Mouse (Mus musculus) heart, embryonic 15.5 days (tissue): ENCODE measurements around the gene Smcr8. TPM values are rescaled to one million over a fixed set of nuclear protein-coding genes. Genes with fewer than 3 reads are reported as not detected.

Experiments
- ATAC-seq: fragments of 200-750 bp; cut with Nextera tagmentation; replicated peaks from 2 replicates; pipeline ENCODE4 v1.8.0; 2017; ENCODE audit warnings: low read depth, moderate TSS enrichment; ENCODE audit not compliant: insufficient number of reproducible peaks, insufficient read depth, low FRiP score
- H3K27ac ChIP-seq: fragments of 300-500 bp; sonication (generic); 2 replicates; pipeline ENCODE4 v1.5.1; 2015; ENCODE audit warnings: mild to moderate bottlenecking, inconsistent platforms
- H3K27me3 ChIP-seq: fragments of 300-500 bp; sonication (generic); 2 replicates; pipeline ENCODE4 v1.6.1; 2015; ENCODE audit warnings: inconsistent platforms
- H3K36me3 ChIP-seq: fragments of 300-500 bp; sonication (generic); 2 replicates; pipeline ENCODE4 v1.6.1; 2015; ENCODE audit warnings: mild to moderate bottlenecking, inconsistent platforms
- H3K4me1 ChIP-seq: fragments of 300-500 bp; sonication (generic); replicated peaks from 2 replicates; pipeline ENCODE4 v1.6.1; 2015; ENCODE audit warnings: inconsistent platforms
- H3K4me2 ChIP-seq: fragments of 300-500 bp; sonication (generic); 2 replicates; pipeline ENCODE4 v1.6.1; 2015; ENCODE audit warnings: inconsistent platforms, mild to moderate bottlenecking, moderate library complexity
- H3K4me3 ChIP-seq: fragments of 300-500 bp; sonication (generic); 2 replicates; pipeline ENCODE4 v1.5.1; 2015; ENCODE audit warnings: mild to moderate bottlenecking, inconsistent platforms
- H3K9ac ChIP-seq: fragments of 300-500 bp; sonication (generic); 2 replicates; pipeline ENCODE4 v1.6.1; 2015; ENCODE audit warnings: mild to moderate bottlenecking, inconsistent platforms
- H3K9me3 ChIP-seq: fragments of 300-500 bp; sonication (generic); replicated peaks from 2 replicates; pipeline ENCODE4 v1.6.1; 2016; ENCODE audit warnings: inconsistent platforms
- WGBS: fragments of 180-500 bp; shearing (Covaris S2); methylation state at CpG from one replicate; pipeline ENCODE4 v1.1.7; 2015; ENCODE audit warnings: mixed read lengths; 5-methylcytosine and 5-hydroxymethylcytosine counted together
- microRNA-seq: library from miRNA; unstranded; fragments of <30 nt; microRNA quantifications from one replicate; pipeline ENCODE4, GENCODE M21; 2016
- polyA plus RNA-seq: library from polyadenylated mRNA; unstranded; fragments of >200 nt; fragmentation: Nextera tagmentation; extraction: Ambion mirVana; gene quantifications from 2 replicates; pipeline ENCODE4 v1.2.1, GENCODE M21; 2015

Gene Smcr8
- polyA plus RNA-seq, 1 experiment from 2014 or later = 3.2 TPM

GRCm38 (mm10) chr11:60816398-60816797 lies 39.1 kb downstream of the Smcr8 start:
- Histone ChIP-seq H3K9ac (no peak overlapping the region), H3K36me3 (no peaks in the 10 kb centered on the region), H3K4me2 (no peak overlapping the region), H3K4me1 (no peaks in the 10 kb centered on the region), H3K27me3 (no peaks in the 10 kb centered on the region), H3K9me3 (no peaks in the 10 kb centered on the region), H3K4me3 (no peak overlapping the region), H3K27ac (no peak overlapping the region)
- WGBS = 63% methylated on average over 5 of the region's 5 CpGs
- ATAC-seq = no peak

- Histone ChIP-seq H3K4me1 (no peaks in the 10 kb centered on the region), H3K36me3 (no peaks in the 10 kb centered on the region), H3K27me3 (no peaks in the 10 kb centered on the region), H3K9ac (no peak overlapping the region), H3K4me3 (no peak overlapping the region), H3K4me2 (no peak overlapping the region), H3K9me3 (no peaks in the 10 kb centered on the region), H3K27ac (no peak overlapping the region)
- no peak for ATAC-seq
- WGBS = 68% methylated on average over 2 of the region's 2 CpGs
Observed at GRCm38 (mm10) chr11:60823771-60824170, 46.4 kb downstream of the Smcr8 start.

DNA sequence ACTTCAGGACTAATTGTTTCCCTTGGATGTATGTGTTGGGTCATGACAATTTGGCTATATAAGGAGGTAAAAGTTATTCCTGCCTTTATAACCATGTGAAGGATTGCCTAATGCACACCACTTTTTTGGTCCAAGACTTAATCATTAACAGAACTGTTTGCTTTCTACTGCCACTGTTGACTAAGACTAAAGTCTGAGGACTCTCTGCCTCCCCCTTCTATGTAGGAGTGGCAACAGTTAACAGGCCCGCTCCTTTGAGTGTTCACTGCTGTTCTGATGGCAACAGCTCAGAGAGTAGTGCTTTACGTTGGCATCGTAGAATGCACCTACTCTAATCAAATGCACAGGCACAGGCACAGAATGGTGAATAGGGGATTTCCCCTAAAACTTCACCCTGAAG lies 47.9 kb downstream of the Smcr8 start:
- Histone ChIP-seq H3K4me1 (no peaks in the 10 kb centered on the region), H3K36me3 (no peaks in the 10 kb centered on the region), H3K4me3 (no peak overlapping the region), H3K9me3 (no peaks in the 10 kb centered on the region), H3K4me2 (no peak overlapping the region), H3K27ac (no peak overlapping the region), H3K27me3 (no peaks in the 10 kb centered on the region), H3K9ac (no peak overlapping the region)
- 74% methylated on average over 3 of the region's 3 CpGs for WGBS
- no peak for ATAC-seq

DNA sequence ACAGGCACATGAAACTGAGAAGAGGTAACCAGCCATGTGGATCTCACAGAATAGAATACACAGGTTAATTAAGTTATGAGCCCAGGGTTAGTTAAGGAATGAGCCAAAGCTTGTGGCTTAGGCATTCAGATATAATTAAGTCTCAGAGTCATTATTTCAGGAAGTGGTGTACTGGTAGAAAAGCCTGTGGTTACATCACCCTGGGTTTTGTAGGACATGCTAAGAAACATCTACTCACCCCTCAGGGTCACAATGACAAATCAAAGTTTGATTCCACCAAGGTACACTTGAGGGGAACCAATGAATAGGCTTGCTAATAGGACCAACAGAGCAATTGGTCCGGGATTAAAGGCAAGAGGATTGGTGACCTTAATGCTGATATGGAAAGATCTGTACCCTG lies 49.4 kb downstream of the Smcr8 start:
- Histone ChIP-seq H3K4me2 (no peak overlapping the region), H3K4me1 (peaks cover 8% of the 10 kb centered on the region), H3K9me3 (no peaks in the 10 kb centered on the region), H3K4me3 (no peak overlapping the region), H3K27me3 (no peaks in the 10 kb centered on the region), H3K36me3 (no peaks in the 10 kb centered on the region), H3K9ac (no peak overlapping the region), H3K27ac (no peak overlapping the region)
- no peak for ATAC-seq
- 42% methylated on average over 1 of the region's 1 CpGs for WGBS

- ATAC-seq = no peak
Observed at GRCm38 (mm10) chr11:60827241-60827945, 50.1 kb downstream of the Smcr8 start.

DNA sequence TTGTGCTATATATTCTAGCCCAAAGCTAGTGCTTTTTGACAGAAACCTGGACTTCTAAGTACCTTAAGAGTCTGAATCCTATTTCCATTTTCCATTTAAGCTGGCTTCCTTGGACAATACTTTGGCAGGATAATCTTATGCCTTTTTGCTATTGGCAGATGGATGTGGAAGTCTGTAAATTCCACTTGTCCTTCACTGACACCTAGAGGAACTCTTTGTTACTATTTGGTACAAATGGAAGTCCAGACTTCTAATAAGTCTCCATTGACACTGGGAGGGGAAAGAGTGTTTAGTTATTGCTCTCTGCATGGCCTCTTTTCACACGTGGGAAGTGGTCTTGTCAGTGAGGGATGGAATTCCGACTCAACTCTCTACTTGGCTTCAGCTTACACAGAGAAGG lies 51.6 kb downstream of the Smcr8 start:
- no peaks in the 10 kb centered on the region for H3K9me3 ChIP-seq
- no peak overlapping the region for H3K4me2 ChIP-seq
- H3K27ac ChIP-seq = no peak overlapping the region
- ATAC-seq = no peak
- no peaks in the 10 kb centered on the region for H3K27me3 ChIP-seq
- no peaks in the 10 kb centered on the region for H3K36me3 ChIP-seq
- 24% methylated on average over 2 of the region's 2 CpGs for WGBS
- no peak overlapping the region for H3K9ac ChIP-seq
- H3K4me3 ChIP-seq = no peak overlapping the region
- peaks cover 8% of the 10 kb centered on the region for H3K4me1 ChIP-seq

More at GRCm38 (mm10) chr11:60827241-60827945, 50.1 kb downstream of the Smcr8 start:
- Histone ChIP-seq H3K4me1 (peaks cover 8% of the 10 kb centered on the region), H3K4me2 (no peak overlapping the region), H3K36me3 (no peaks in the 10 kb centered on the region), H3K9ac (no peak overlapping the region), H3K27ac (no peak overlapping the region), H3K27me3 (no peaks in the 10 kb centered on the region), H3K4me3 (no peak overlapping the region), H3K9me3 (no peaks in the 10 kb centered on the region)
- 54% methylated on average over 4 of the region's 4 CpGs for WGBS

DNA sequence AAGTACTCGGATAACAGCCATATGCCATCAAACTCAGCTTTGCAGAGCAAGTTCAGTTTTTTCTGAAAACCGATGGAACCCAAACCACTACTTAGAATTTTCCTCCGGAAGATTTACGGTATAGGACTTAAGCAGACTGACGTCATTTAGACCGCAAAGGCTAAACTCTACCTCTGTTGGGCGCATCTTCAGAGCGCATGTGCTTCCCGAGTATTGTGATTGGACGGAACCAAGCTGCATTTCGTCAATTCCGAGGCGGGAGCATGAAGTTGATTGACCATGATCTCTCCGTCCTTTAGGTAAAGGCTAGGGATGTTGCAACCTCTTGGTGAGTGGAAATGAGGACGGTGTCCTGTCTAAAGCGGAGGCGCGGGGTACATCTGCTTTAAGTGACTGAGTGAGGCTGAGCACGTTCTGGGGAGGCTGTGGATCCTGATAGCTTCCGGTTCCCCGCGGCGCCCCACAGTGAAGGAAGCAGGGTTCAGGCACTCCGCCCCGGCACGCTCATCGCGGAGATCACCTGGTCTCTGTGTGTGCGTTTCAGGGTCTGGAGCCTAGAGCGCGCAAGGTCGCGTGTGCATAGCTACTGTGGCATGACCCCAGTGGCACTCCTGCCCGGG lies 53.2 kb downstream of the Smcr8 start, which contains the start of gene Dhrs7b:
Gene Dhrs7b, plus strand, starts transcription at position 199 of the 620 bp plus-strand sequence.
- peak; percentile 96 for ATAC-seq
- under 1% methylated on average over 34 of the region's 34 CpGs for WGBS
- H3K9me3 ChIP-seq = no peaks in the 10 kb centered on the region
- H3K4me3 ChIP-seq = peak within 1 kb of the TSS; percentile 93
- peaks cover 8% of the 10 kb centered on the region for H3K4me1 ChIP-seq
- no peaks in the 10 kb centered on the region for H3K27me3 ChIP-seq
- peak within 1 kb of the TSS; percentile 79 for H3K9ac ChIP-seq
- no peaks in the 10 kb centered on the region for H3K36me3 ChIP-seq
- peak within 1 kb of the TSS; percentile 81 for H3K27ac ChIP-seq
- H3K4me2 ChIP-seq = peak within 1 kb of the TSS; percentile 84

DNA sequence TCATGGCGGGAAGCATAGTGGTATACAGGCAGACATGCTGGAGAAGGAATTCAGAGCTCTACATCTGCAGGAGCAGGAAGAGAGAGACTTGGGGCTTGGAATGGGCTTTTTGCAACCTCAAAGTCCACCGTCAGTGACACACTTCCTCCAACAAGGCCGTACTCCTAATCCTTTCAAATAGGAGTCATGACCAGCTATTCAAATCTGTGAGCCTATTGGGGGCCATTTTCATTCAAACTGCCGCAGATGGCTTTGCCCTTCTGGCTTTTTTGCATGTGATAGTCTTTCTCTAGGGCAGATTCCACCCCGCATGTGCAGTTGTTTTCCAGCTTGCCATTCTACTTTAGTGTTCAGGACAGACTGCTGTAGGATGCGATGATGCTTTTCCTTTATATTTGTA lies 59.6 kb downstream of the Smcr8 start:
- Histone ChIP-seq H3K36me3 (no peaks in the 10 kb centered on the region), H3K4me3 (no peak overlapping the region), H3K4me1 (no peaks in the 10 kb centered on the region), H3K9me3 (no peaks in the 10 kb centered on the region), H3K27ac (no peak overlapping the region), H3K9ac (no peak overlapping the region), H3K4me2 (no peak overlapping the region), H3K27me3 (no peaks in the 10 kb centered on the region)
- 95% methylated on average over 6 of the region's 6 CpGs for WGBS
- no peak for ATAC-seq

Small RNA genes lying within 50 kb of the gene (microRNA-seq; reads per million reads assigned to microRNA genes)
- gene Mir5100 = 3.4 reads per million, percentile 12 among the genes with 10 or more reads in this experiment

Other genes with a start within 250 kb of the Smcr8 start
- 36.8 and 39.1 TPM in 2 replicates for gene Alkbh5, start 241.1 kb upstream of the Smcr8 start, polyA plus RNA-seq
- 25.2 and 35.4 TPM in 2 replicates for gene Llgl1, start 77.8 kb upstream of the Smcr8 start, polyA plus RNA-seq
- 66.3 and 85.1 TPM in 2 replicates for gene Flii, start 50.3 kb upstream of the Smcr8 start, polyA plus RNA-seq
- gene Mief2, start 49.1 kb upstream of the Smcr8 start, polyA plus RNA-seq = 16.5 and 18.1 TPM in 2 replicates
- gene Top3a, start 159 bp upstream of the Smcr8 start, polyA plus RNA-seq = 7.4 and 11.0 TPM in 2 replicates
- 35.7 and 42.0 TPM in 2 replicates for gene Shmt1, start 34.2 kb downstream of the Smcr8 start, polyA plus RNA-seq
- 26.8 and 30.4 TPM in 2 replicates for gene Dhrs7b, start 53.1 kb downstream of the Smcr8 start, polyA plus RNA-seq
- 52.1 and 63.2 TPM in 2 replicates for gene Tmem11, start 101.7 kb downstream of the Smcr8 start, polyA plus RNA-seq
- gene Natd1, start 137.2 kb downstream of the Smcr8 start, polyA plus RNA-seq = 11.9 and 22.3 TPM in 2 replicates
- 53.3 and 76.0 TPM in 2 replicates for gene Map2k3, start 154.5 kb downstream of the Smcr8 start, polyA plus RNA-seq
- gene Kcnj12, start 245.0 kb downstream of the Smcr8 start, polyA plus RNA-seq = 5.5 TPM in 2 replicates